Mouse (Mus musculus) small intestine, adult 2 months (tissue): Measurements from ENCODE around the gene Slc36a2.

Experiments
- CTCF ChIP-seq: fragments of 200-500 bp; IDR thresholded peaks from 2 replicates; pipeline ENCODE4 v1.5.1; 2012; ENCODE audit warnings: low read depth, mild to moderate bottlenecking, control low read depth, inconsistent platforms, low read length, moderate library complexity, mixed read lengths; ENCODE audit not compliant: insufficient replicate concordance, insufficient read length; ENCODE audit errors: extremely low read depth
- POLR2A ChIP-seq: fragments of 200-500 bp; IDR thresholded peaks from 2 replicates; pipeline ENCODE4 v1.6.1; 2012; ENCODE audit warnings: low read depth, mild to moderate bottlenecking, control low read depth, inconsistent platforms, low read length, moderate library complexity

DNA sequence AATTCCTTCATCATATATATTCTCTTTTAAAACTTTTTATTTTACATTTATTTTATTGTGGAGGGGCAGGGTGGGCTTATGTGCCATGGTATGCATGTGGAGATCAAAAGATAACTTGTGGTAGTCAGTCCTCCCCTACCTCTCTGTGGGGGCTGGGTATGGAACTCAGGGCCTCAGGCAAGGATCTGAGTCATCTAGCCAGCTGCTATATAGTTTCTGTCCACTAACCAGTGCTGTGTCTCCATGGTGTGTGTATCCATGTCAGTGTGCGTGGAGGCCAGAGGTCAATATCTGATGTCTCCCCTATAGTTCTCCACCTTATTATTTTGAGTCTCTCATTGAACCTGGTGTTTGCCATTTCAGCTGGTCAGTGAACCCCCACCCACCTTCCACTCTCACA, 50.5 kb downstream of the Slc36a2 start:
- TF ChIP-seq CTCF (no peak), POLR2A (no peak)
